Mouse (Mus musculus) neural tube, embryonic 15.5 days (tissue): ENCODE results near the gene Cdk4. TPM values are rescaled to one million over a fixed set of nuclear protein-coding genes. Genes with fewer than 3 reads are reported as not detected.

Experiments
- ATAC-seq: fragments of 200-750 bp; cut with Nextera tagmentation; 2 replicates; pipeline ENCODE4 v1.8.0; 2017; ENCODE audit warnings: mild to moderate bottlenecking, moderate TSS enrichment, moderate library complexity; ENCODE audit not compliant: low FRiP score
- H3K27ac ChIP-seq: fragments of 300-500 bp; sonication (generic); replicated peaks from 2 replicates; pipeline ENCODE4 v1.5.1; 2015; ENCODE audit warnings: mild to moderate bottlenecking, inconsistent platforms
- H3K27me3 ChIP-seq: fragments of 300-500 bp; sonication (generic); replicated peaks from 2 replicates; pipeline ENCODE4 v1.6.1; 2015; ENCODE audit warnings: inconsistent platforms
- H3K36me3 ChIP-seq: fragments of 300-500 bp; sonication (generic); 2 replicates; pipeline ENCODE4 v1.6.1; 2015; ENCODE audit warnings: inconsistent platforms
- H3K4me1 ChIP-seq: fragments of 300-500 bp; sonication (generic); 2 replicates; pipeline ENCODE4 v1.6.1; 2015; ENCODE audit warnings: inconsistent platforms
- H3K4me2 ChIP-seq: fragments of 300-500 bp; sonication (generic); 2 replicates; pipeline ENCODE4 v1.6.1; 2015; ENCODE audit warnings: inconsistent platforms, mild to moderate bottlenecking, moderate library complexity
- H3K4me3 ChIP-seq: fragments of 300-500 bp; sonication (generic); replicated peaks from 2 replicates; pipeline ENCODE4 v1.5.1; 2015; ENCODE audit warnings: mild to moderate bottlenecking, inconsistent platforms
- H3K9ac ChIP-seq: fragments of 300-500 bp; sonication (generic); replicated peaks from 2 replicates; pipeline ENCODE4 v1.6.1; 2015; ENCODE audit warnings: mild to moderate bottlenecking, inconsistent platforms
- H3K9me3 ChIP-seq: fragments of 300-500 bp; sonication (generic); replicated peaks from 2 replicates; pipeline ENCODE4 v1.6.1; 2016; ENCODE audit warnings: inconsistent platforms
- WGBS: fragments of 180-500 bp; shearing (Covaris S2); methylation state at CpG from one replicate; pipeline ENCODE4 v1.1.7; 2015; ENCODE audit warnings: mixed read lengths; 5-methylcytosine and 5-hydroxymethylcytosine counted together
- polyA plus RNA-seq: library from polyadenylated mRNA; unstranded; fragments of >200 nt; fragmentation: Nextera tagmentation; extraction: Ambion mirVana; gene quantifications from 2 replicates; pipeline ENCODE4 v1.2.1, GENCODE M21; 2015

The Cdk4 gene
- polyA plus RNA-seq, 1 experiment from 2014 or later: 551 TPM

- peaks cover 36% of the 10 kb centered on the region for H3K4me1 ChIP-seq
- no peak overlapping the region for H3K27ac ChIP-seq
- H3K27me3 ChIP-seq: peaks cover 60% of the 10 kb centered on the region
- WGBS: 13% methylated on average over 57 of the region's 57 CpGs
- H3K4me3 ChIP-seq: peak overlapping the region; percentile 17
- 0 out of 2 replicates have a peak overlapping the region, but pooled peaks have one; percentile 14 for H3K9ac ChIP-seq
- ATAC-seq: peak; percentile 1; the same call in 1 of the 2 replicates
- peak overlapping the region; percentile 46 for H3K4me2 ChIP-seq
- H3K36me3 ChIP-seq: peaks cover 55% of the 10 kb centered on the region
- H3K9me3 ChIP-seq: no peaks in the 10 kb centered on the region
Observed at GRCm38 (mm10) chr10:127090560-127091411, 27.5 kb downstream of the Cdk4 start.

DNA sequence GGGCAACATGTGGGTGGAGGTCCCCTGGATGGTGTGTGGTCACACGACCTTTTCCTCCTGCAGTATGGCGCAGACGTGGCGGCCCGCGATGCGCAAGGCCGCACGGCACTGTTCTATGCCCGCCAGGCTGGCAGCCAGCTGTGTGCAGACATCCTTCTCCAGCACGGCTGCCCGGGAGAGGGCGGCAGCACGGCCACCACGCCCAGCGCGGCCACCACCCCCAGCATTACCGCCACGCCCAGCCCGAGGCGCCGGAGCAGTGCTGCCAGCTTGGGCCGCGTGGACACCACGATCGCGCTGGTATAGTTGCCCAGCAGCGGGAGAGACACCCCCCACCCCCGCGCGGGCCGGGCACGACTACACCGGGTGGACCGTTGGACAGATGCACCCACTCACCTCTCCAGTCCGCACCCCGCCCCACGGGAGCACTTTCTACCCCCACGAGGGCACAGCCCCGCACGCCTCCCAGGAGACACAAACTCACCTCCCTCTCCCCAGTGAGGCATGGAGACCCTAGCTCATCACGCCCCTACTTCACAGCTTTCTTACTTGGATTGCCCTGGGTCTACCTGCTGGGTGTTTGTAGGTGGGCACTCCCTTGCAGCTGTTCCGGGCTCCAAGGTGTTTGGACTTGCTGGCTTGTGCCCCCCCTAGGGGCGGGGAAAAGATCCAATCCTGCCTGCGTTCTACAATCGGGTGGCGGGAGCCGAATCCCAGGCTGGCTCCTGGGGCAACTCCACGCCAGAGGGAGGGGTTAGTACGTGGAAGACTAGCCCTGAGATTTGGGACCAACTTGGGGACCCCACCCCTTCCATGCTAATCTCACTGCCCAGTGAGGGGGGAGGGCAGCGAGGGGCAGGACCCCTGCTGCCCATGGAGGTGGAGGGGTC, 28.4 kb downstream of the Cdk4 start:
- Histone ChIP-seq H3K4me2 (peak overlapping the region; percentile 46), H3K27me3 (peaks cover 55% of the 10 kb centered on the region), H3K4me3 (peak overlapping the region; percentile 17), H3K9me3 (no peaks in the 10 kb centered on the region), H3K4me1 (peaks cover 36% of the 10 kb centered on the region), H3K27ac (no peak overlapping the region), H3K36me3 (peaks cover 61% of the 10 kb centered on the region), H3K9ac (0 out of 2 replicates have a peak overlapping the region, but pooled peaks have one; percentile 4)
- peak; percentile 28 for ATAC-seq
- WGBS: 9% methylated on average over 51 of the region's 51 CpGs

- peaks cover 60% of the 10 kb centered on the region for H3K36me3 ChIP-seq
- peaks cover 45% of the 10 kb centered on the region for H3K27me3 ChIP-seq
- H3K4me1 ChIP-seq: peaks cover 36% of the 10 kb centered on the region
Observed at GRCm38 (mm10) chr10:127092742-127093141, 29.4 kb downstream of the Cdk4 start.

GRCm38 (mm10) chr10:127094382-127094802, 31.1 kb downstream of the Cdk4 start:
- no peak overlapping the region for H3K9ac ChIP-seq
- peaks cover 36% of the 10 kb centered on the region for H3K4me1 ChIP-seq

More at GRCm38 (mm10) chr10:127092742-127093141, 29.4 kb downstream of the Cdk4 start:
- H3K4me2 ChIP-seq: no peak overlapping the region
- no peaks in the 10 kb centered on the region for H3K9me3 ChIP-seq
- no peak overlapping the region for H3K9ac ChIP-seq
- no peak overlapping the region for H3K4me3 ChIP-seq
- 60% methylated on average over 4 of the region's 4 CpGs for WGBS
- ATAC-seq: no peak
- H3K27ac ChIP-seq: no peak overlapping the region

GRCm38 (mm10) chr10:127098514-127098913, 35.2 kb downstream of the Cdk4 start:
- H3K4me1 ChIP-seq: peaks cover 15% of the 10 kb centered on the region
- no peak for ATAC-seq
- no peaks in the 10 kb centered on the region for H3K27me3 ChIP-seq
- no peaks in the 10 kb centered on the region for H3K9me3 ChIP-seq
- no peak overlapping the region for H3K4me3 ChIP-seq
- H3K9ac ChIP-seq: no peak overlapping the region
- H3K27ac ChIP-seq: no peak overlapping the region
- peaks cover 50% of the 10 kb centered on the region for H3K36me3 ChIP-seq
- 86% methylated on average over 20 of the region's 20 CpGs for WGBS
- no peak overlapping the region for H3K4me2 ChIP-seq

More at GRCm38 (mm10) chr10:127094382-127094802, 31.1 kb downstream of the Cdk4 start:
- 44% methylated on average over 7 of the region's 7 CpGs for WGBS
- peaks cover 62% of the 10 kb centered on the region for H3K36me3 ChIP-seq
- H3K27me3 ChIP-seq: peaks cover 29% of the 10 kb centered on the region
- H3K4me3 ChIP-seq: no peak overlapping the region
- peak overlapping the region; percentile 43; the same call in 1 of the 2 replicates for H3K27ac ChIP-seq
- H3K4me2 ChIP-seq: no peak overlapping the region
- no peaks in the 10 kb centered on the region for H3K9me3 ChIP-seq
- no peak for ATAC-seq

DNA sequence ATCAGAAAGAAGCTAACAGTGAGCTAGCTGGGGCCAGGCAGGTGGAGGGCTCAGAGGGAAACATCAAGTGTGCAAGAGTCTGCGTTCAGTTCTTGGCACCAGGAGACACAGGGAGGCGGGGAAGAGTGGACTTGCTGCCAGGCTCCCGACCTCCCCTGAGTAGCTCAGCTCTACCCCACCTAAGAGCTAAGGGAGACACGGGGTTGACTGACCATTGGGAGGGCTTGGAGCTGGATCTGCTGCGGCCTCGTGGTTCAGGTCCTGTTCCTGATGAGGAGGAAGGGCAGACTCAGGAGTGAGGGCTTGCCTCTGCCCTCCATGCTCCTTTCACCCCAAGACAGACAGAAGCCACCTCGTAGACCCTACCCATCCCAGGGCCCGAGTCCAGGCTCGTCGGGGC, 35.9 kb downstream of the Cdk4 start:
- WGBS: 88% methylated on average over 10 of the region's 10 CpGs
- no peak for ATAC-seq
- H3K9ac ChIP-seq: no peak overlapping the region
- no peaks in the 10 kb centered on the region for H3K27me3 ChIP-seq
- no peak overlapping the region for H3K4me2 ChIP-seq
- no peak overlapping the region for H3K27ac ChIP-seq
- peaks cover 13% of the 10 kb centered on the region for H3K4me1 ChIP-seq
- no peaks in the 10 kb centered on the region for H3K9me3 ChIP-seq
- peaks cover 50% of the 10 kb centered on the region for H3K36me3 ChIP-seq
- no peak overlapping the region for H3K4me3 ChIP-seq

DNA sequence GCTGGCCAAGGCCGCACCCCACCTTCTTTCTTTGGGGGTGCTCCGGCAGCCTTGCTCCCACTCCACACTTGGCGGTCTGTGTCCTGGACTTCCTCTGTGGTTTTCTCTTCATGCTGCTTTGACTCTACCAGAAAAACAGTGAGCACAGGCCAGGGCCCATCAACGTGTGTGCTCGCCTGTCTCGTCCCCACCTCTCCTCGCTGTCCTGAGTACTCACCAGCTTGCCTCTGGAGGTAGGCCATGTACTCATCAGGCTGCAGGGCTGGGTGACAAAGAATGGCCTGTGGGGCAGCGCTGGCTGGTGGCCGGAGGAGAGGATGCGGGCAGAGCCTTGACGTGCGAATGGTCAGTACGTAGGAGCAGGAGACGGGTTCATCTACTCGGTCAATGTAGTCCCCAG, 36.5 kb downstream of the Cdk4 start:
- WGBS: 94% methylated on average over 15 of the region's 15 CpGs

DNA sequence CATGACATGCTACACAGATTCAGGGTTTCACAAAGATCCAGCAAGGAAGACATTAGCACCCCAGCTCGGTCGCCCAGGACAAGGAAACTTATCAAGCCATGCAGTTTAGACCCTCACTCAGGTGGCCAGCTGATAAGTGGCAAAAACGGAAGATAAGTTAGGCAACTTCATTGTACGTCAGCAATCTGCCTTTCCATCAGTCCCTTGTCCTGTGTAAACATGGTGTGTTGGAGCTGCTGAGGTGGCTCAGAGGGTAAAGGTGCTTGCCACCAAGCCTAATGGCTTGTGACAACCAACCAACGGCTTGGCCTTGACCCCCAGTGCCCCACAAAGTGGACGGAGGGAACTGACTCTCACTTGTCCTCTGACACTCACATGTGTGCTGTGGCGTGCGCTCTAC, 37.1 kb downstream of the Cdk4 start:
- Histone ChIP-seq H3K27ac (no peak overlapping the region), H3K27me3 (no peaks in the 10 kb centered on the region), H3K9ac (no peak overlapping the region), H3K9me3 (no peaks in the 10 kb centered on the region), H3K4me3 (no peak overlapping the region), H3K4me1 (peaks cover under 1% of the 10 kb centered on the region; the same call in 1 of the 2 replicates), H3K4me2 (no peak overlapping the region), H3K36me3 (peaks cover 51% of the 10 kb centered on the region)
- ATAC-seq: no peak
- WGBS: 90% methylated on average over 8 of the region's 8 CpGs

More for the DNA sequence above, 36.5 kb downstream of the Cdk4 start:
- H3K27ac ChIP-seq: no peak overlapping the region
- H3K9me3 ChIP-seq: no peaks in the 10 kb centered on the region
- H3K4me1 ChIP-seq: peaks cover 6% of the 10 kb centered on the region
- H3K4me3 ChIP-seq: no peak overlapping the region
- H3K4me2 ChIP-seq: no peak overlapping the region
- H3K27me3 ChIP-seq: no peaks in the 10 kb centered on the region
- peaks cover 51% of the 10 kb centered on the region for H3K36me3 ChIP-seq
- no peak overlapping the region for H3K9ac ChIP-seq
- ATAC-seq: no peak

- WGBS: 88% methylated on average over 6 of the region's 6 CpGs
- H3K36me3 ChIP-seq: peaks cover 47% of the 10 kb centered on the region
Observed at GRCm38 (mm10) chr10:127101151-127101550, 37.8 kb downstream of the Cdk4 start.

DNA sequence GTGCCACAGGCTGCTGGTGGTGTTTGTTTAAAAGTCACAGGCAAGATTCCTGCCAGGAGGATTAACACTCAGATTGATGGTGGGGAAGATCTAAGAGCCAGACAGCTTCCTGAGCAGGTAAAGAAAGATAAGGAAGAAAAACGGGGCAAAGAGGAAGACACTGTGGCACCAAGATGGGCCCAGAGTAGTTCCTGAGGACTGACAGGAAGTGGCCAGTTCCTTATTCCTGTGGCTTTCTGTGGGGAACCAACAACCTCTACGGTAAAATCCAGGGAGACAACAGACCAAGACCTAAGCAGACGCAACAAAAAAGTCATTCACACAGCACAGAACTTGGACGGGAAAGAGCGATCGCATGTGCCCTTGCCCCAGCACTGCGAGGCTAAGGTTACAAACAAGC, 40.3 kb downstream of the Cdk4 start:
- Histone ChIP-seq H3K4me3 (no peak overlapping the region), H3K9ac (no peak overlapping the region), H3K4me2 (no peak overlapping the region), H3K27me3 (no peaks in the 10 kb centered on the region), H3K4me1 (no peaks in the 10 kb centered on the region), H3K27ac (no peak overlapping the region), H3K36me3 (peaks cover 36% of the 10 kb centered on the region), H3K9me3 (no peaks in the 10 kb centered on the region)
- no peak for ATAC-seq
- 90% methylated on average over 7 of the region's 7 CpGs for whole genome bisulfite sequencing

More at GRCm38 (mm10) chr10:127101151-127101550, 37.8 kb downstream of the Cdk4 start:
- Histone ChIP-seq H3K27ac (no peak overlapping the region), H3K9ac (no peak overlapping the region), H3K9me3 (no peaks in the 10 kb centered on the region), H3K27me3 (no peaks in the 10 kb centered on the region), H3K4me1 (no peaks in the 10 kb centered on the region), H3K4me2 (no peak overlapping the region), H3K4me3 (no peak overlapping the region)
- no peak for ATAC-seq

- no peak overlapping the region for H3K4me3 ChIP-seq
- H3K27me3 ChIP-seq: no peaks in the 10 kb centered on the region
- peaks cover 37% of the 10 kb centered on the region for H3K36me3 ChIP-seq
- H3K27ac ChIP-seq: no peak overlapping the region
- H3K4me1 ChIP-seq: no peaks in the 10 kb centered on the region
- H3K9me3 ChIP-seq: no peaks in the 10 kb centered on the region
- 91% methylated on average over 16 of the region's 16 CpGs for WGBS
- H3K9ac ChIP-seq: no peak overlapping the region
- H3K4me2 ChIP-seq: no peak overlapping the region
- no peak for ATAC-seq
Observed at GRCm38 (mm10) chr10:127107563-127108261, 44.4 kb downstream of the Cdk4 start.
